Mouse (Mus musculus) hindbrain, postnatal 0 days (tissue): ENCODE measurements around the gene Fam209. TPM values are rescaled to one million over a fixed set of nuclear protein-coding genes. Genes with fewer than 3 reads are reported as not detected.

Experiments
- ATAC-seq: fragments of 200-750 bp; cut with Nextera tagmentation; 2 replicates; pipeline ENCODE4 v1.8.0; 2017; ENCODE audit warnings: mild to moderate bottlenecking, moderate TSS enrichment, moderate library complexity
- DNase-seq: peaks from one replicate; pipeline ENCODE4 v3.0.0-alpha.2; 2015; ENCODE audit warnings: low spot score
- H3K27ac ChIP-seq: fragments of 300-500 bp; sonication (generic); 2 replicates; pipeline ENCODE4 v1.5.1; 2014; ENCODE audit warnings: mild to moderate bottlenecking
- H3K27me3 ChIP-seq: fragments of 300-500 bp; sonication (generic); 2 replicates; pipeline ENCODE4 v1.6.1; 2014; ENCODE audit warnings: low read length, mixed read lengths; ENCODE audit not compliant: insufficient read depth
- H3K36me3 ChIP-seq: fragments of 300-500 bp; sonication (generic); 2 replicates; pipeline ENCODE4 v1.6.1; 2014; ENCODE audit warnings: low read length, mixed read lengths; ENCODE audit not compliant: insufficient read depth
- H3K4me1 ChIP-seq: fragments of 300-500 bp; sonication (generic); 2 replicates; pipeline ENCODE4 v1.6.1; 2014; ENCODE audit warnings: antibody characterized with exemption, low read length, mixed read lengths; ENCODE audit not compliant: insufficient read depth
- H3K4me2 ChIP-seq: fragments of 300-500 bp; sonication (generic); 2 replicates; pipeline ENCODE4 v1.6.1; 2014; ENCODE audit warnings: low read depth, mild to moderate bottlenecking, low read length, moderate library complexity, mixed read lengths
- H3K4me3 ChIP-seq: fragments of 300-500 bp; sonication (generic); 2 replicates; pipeline ENCODE4 v1.5.1; 2014; ENCODE audit warnings: low read length
- H3K9ac ChIP-seq: fragments of 300-500 bp; sonication (generic); replicated peaks from 2 replicates; pipeline ENCODE4 v1.6.1; 2014; ENCODE audit warnings: mild to moderate bottlenecking, low read length, moderate library complexity, mixed read lengths
- H3K9me3 ChIP-seq: fragments of 300-500 bp; sonication (generic); 2 replicates; pipeline ENCODE4 v1.6.1; 2016; ENCODE audit warnings: low read length, mixed read lengths
- CTCF ChIP-seq: IDR thresholded peaks from 2 replicates; pipeline ENCODE4 v1.5.1; 2016; ENCODE audit warnings: antibody characterized with exemption, control low read depth, low read depth
- WGBS: fragments of 180-500 bp; shearing (Covaris S2); extraction: QIAGEN DNeasy Blood & Tissue Kit; methylation state at CpG from one replicate; pipeline ENCODE4 v1.1.7; 2014; 5-methylcytosine and 5-hydroxymethylcytosine counted together
- polyA plus RNA-seq: library from polyadenylated mRNA; unstranded; fragments of >200 nt; fragmentation: Nextera tagmentation; extraction: Ambion mirVana; gene quantifications from 2 replicates; pipeline ENCODE4 v1.2.1, GENCODE M21; 2015
- total RNA-seq: library from RNA; depleted of rRNA; stranded (reverse); fragments of >200 nt; gene quantifications from 2 replicates; pipeline ENCODE4 v1.2.3, GENCODE M21; 2014; rRNA removed

Gene Fam209
- total and polyA plus RNA-seq, 2 experiments from 2014 or later, result 0.58 TPM; not detected in 1

DNA sequence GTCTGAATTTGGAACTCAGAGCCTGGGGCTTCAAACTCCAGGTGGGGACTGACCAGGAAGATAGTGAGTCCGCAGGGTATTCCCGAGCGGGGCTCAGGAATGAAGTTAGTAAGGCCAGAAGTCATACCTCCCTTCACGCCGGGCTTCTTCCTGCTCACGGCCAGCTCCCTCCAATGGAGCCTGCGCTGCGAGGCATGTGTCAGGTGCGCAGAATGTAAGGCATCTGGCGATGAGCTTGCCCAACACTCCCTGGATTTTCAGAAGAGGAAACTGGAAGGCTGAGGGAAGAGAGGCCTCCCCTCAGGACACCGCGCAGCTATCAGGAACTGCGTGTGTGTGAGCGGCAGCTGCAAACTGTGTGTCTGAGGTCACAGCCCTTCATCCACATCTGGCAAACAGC lies 29.8 kb downstream of the Fam209 start:
- no peak overlapping the region for H3K27ac ChIP-seq
- no peak for TF ChIP-seq CTCF
- no peaks in the 10 kb centered on the region for H3K36me3 ChIP-seq
- no peak overlapping the region for H3K9ac ChIP-seq
- H3K9me3 ChIP-seq, result no peaks in the 10 kb centered on the region
- WGBS, result 79% methylated on average over 14 of the region's 14 CpGs
- H3K4me3 ChIP-seq, result no peak overlapping the region
- no peak overlapping the region for H3K4me2 ChIP-seq
- no peaks in the 10 kb centered on the region for H3K4me1 ChIP-seq
- H3K27me3 ChIP-seq, result no peaks in the 10 kb centered on the region
- no peak for DNase-seq
- no peak for ATAC-seq

DNA sequence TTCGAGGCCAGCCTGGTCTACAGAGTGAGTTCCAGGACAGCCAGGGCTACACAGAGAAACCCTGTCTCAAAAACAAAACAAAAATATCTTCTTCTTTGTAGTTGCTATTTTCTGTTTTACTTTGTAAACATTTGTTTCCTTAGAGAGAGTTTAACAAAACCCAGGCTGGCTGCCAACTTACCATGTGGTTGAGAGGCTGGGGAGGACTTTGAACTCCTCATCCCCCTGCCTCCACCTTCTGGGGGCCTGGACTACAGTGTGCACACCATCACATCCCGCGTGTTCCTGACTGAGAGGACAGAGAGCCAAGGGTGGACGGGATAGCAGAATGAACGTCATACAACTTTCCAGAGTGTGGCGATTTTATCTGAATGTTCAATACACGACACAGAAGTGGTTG lies 33.8 kb downstream of the Fam209 start:
- H3K4me1 ChIP-seq, result no peaks in the 10 kb centered on the region
- no peak overlapping the region for H3K4me3 ChIP-seq
- H3K27ac ChIP-seq, result no peak overlapping the region
- ATAC-seq (no peak), DNase-seq (no peak)
- TF ChIP-seq CTCF, result no peak
- no peaks in the 10 kb centered on the region for H3K36me3 ChIP-seq
- H3K27me3 ChIP-seq, result no peaks in the 10 kb centered on the region
- WGBS, result 83% methylated on average over 7 of the region's 7 CpGs
- H3K9me3 ChIP-seq, result no peaks in the 10 kb centered on the region
- no peak overlapping the region for H3K9ac ChIP-seq
- H3K4me2 ChIP-seq, result no peak overlapping the region

DNA sequence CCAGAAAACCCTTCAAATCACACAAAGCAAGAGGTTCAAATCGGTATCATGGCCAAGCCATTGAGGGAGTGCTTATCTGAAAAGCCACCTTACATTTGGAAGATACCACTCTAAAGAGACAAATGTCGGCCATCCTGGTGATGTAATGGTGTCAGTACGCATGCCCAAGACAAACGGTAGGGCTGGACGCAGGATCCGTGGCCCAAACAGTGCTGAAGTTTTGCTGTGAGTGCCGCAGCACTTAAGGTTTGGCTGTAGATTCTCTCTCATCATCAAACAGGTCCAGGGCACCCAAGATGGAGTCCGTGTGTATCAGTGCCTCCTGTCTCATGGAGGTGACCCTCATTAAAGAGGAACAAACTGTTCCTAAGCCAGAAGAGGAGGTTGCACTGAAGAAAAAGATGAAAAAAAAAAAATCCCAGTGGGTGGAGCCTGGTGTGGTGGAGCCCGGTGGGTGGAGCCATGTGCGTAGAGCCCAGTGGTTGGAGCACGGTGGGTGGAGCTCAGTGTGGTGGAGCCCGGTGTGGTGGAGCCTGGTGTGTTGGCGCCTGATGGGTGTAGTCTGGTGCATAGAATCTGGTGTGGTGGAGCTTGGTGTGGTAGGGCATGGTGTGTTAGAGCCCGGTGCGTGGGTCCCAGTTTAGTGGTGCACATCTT lies 37.9 kb downstream of the Fam209 start:
- DNase-seq (no peak), ATAC-seq (no peak)
- H3K27me3 ChIP-seq, result no peaks in the 10 kb centered on the region
- no peak overlapping the region for H3K27ac ChIP-seq
- no peak overlapping the region for H3K9ac ChIP-seq
- no peak for TF ChIP-seq CTCF
- WGBS, result 90% methylated on average over 15 of the region's 15 CpGs
- no peaks in the 10 kb centered on the region for H3K36me3 ChIP-seq
- no peak overlapping the region for H3K4me2 ChIP-seq
- H3K4me1 ChIP-seq, result no peaks in the 10 kb centered on the region
- H3K4me3 ChIP-seq, result no peak overlapping the region
- no peaks in the 10 kb centered on the region for H3K9me3 ChIP-seq

DNA sequence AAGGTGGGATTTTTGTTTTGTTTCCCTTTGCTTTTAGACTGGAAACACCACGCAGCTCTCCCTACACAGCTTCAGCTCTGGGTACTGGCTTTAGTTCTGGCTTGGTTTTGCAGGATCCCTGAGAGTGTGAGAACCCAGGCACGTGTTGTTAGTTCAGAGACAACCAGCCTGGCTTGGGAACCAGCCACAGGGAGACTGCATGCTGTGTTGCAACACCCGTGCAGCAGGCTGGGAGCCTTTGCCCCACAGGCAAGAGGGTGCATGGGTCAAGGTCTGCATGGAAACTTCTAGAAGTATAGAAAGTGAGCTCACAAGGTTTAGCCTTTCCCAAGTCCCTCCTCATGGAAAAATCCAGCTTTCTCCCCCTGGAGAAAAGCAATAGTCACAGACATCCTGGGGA lies 38.6 kb downstream of the Fam209 start:
- Histone ChIP-seq H3K9ac (no peak overlapping the region), H3K4me1 (no peaks in the 10 kb centered on the region), H3K27me3 (no peaks in the 10 kb centered on the region), H3K27ac (no peak overlapping the region), H3K4me2 (no peak overlapping the region), H3K36me3 (no peaks in the 10 kb centered on the region), H3K9me3 (no peaks in the 10 kb centered on the region), H3K4me3 (no peak overlapping the region)
- no peak for TF ChIP-seq CTCF
- DNase-seq, result no peak
- ATAC-seq, result no peak
- 57% methylated on average over 3 of the region's 3 CpGs for WGBS

- Histone ChIP-seq H3K4me1 (no peaks in the 10 kb centered on the region), H3K36me3 (no peaks in the 10 kb centered on the region), H3K4me2 (no peak overlapping the region), H3K9ac (no peak overlapping the region), H3K27me3 (no peaks in the 10 kb centered on the region), H3K4me3 (no peak overlapping the region), H3K9me3 (no peaks in the 10 kb centered on the region), H3K27ac (no peak overlapping the region)
- ATAC-seq, result no peak
- no peak for TF ChIP-seq CTCF
- no peak for DNase-seq
- WGBS, result 22% methylated on average over 11 of the region's 11 CpGs
Measured at GRCm38 (mm10) chr2:172516407-172516992, 44.2 kb downstream of the Fam209 start.

- Histone ChIP-seq H3K4me2 (no peak overlapping the region), H3K9ac (no peak overlapping the region), H3K4me1 (no peaks in the 10 kb centered on the region), H3K4me3 (no peak overlapping the region), H3K36me3 (no peaks in the 10 kb centered on the region), H3K27ac (no peak overlapping the region), H3K27me3 (no peaks in the 10 kb centered on the region), H3K9me3 (no peaks in the 10 kb centered on the region)
- ATAC-seq, result no peak
- no peak for DNase-seq
- WGBS, result 85% methylated on average over 9 of the region's 9 CpGs
- TF ChIP-seq CTCF, result no peak
Measured at GRCm38 (mm10) chr2:172520616-172521371, 48.5 kb downstream of the Fam209 start.

GRCm38 (mm10) chr2:172522528-172522927 lies 50.2 kb downstream of the Fam209 start:
- Histone ChIP-seq H3K27ac (no peak overlapping the region), H3K36me3 (no peaks in the 10 kb centered on the region), H3K4me1 (no peaks in the 10 kb centered on the region), H3K4me2 (no peak overlapping the region), H3K9ac (no peak overlapping the region), H3K4me3 (no peak overlapping the region), H3K27me3 (no peaks in the 10 kb centered on the region), H3K9me3 (no peaks in the 10 kb centered on the region)
- WGBS, result 84% methylated on average over 12 of the region's 12 CpGs
- no peak for ATAC-seq
- TF ChIP-seq CTCF, result no peak
- DNase-seq, result no peak

Other genes with a start within 250 kb of the Fam209 start
- 0.31 TPM in 1 of 2 replicates, not detected in the other for gene Mc3r, start 224.0 kb upstream of the Fam209 start, total RNA-seq
- gene Mc3r, start 224.0 kb upstream of the Fam209 start, polyA plus RNA-seq, result 0.30 and 0.38 TPM in 2 replicates
- gene Fam210b, start 127.0 kb upstream of the Fam209 start, total RNA-seq, result 10.9 and 11.8 TPM in 2 replicates
- 23.0 and 23.1 TPM in 2 replicates for gene Fam210b, start 127.0 kb upstream of the Fam209 start, polyA plus RNA-seq
- gene Aurka, start 102.0 kb upstream of the Fam209 start, total RNA-seq, result 10.4 and 13.7 TPM in 2 replicates
- gene Aurka, start 102.0 kb upstream of the Fam209 start, polyA plus RNA-seq, result 10.9 and 12.9 TPM in 2 replicates
- 40.1 and 47.1 TPM in 2 replicates for gene Cstf1, start 101.8 kb upstream of the Fam209 start, total RNA-seq
- gene Cstf1, start 101.8 kb upstream of the Fam209 start, polyA plus RNA-seq, result 25.6 and 27.6 TPM in 2 replicates
- gene Cass4, start 78.7 kb upstream of the Fam209 start, total RNA-seq, result 0.21 and 0.29 TPM in 2 replicates
- gene Cass4, start 78.7 kb upstream of the Fam209 start, polyA plus RNA-seq, result 0.16 and 0.25 TPM in 2 replicates
- gene Rtf2, start 32.0 kb upstream of the Fam209 start, total RNA-seq, result 65.4 and 65.6 TPM in 2 replicates
- 83.6 and 87.9 TPM in 2 replicates for gene Rtf2, start 32.0 kb upstream of the Fam209 start, polyA plus RNA-seq
- gene Gcnt7, start 13.9 kb upstream of the Fam209 start, total RNA-seq, result not detected in 2 replicates
- 0.92 and 1.0 TPM in 2 replicates for gene Gcnt7, start 13.9 kb upstream of the Fam209 start, polyA plus RNA-seq
- 0.14 and 0.47 TPM in 2 replicates for gene Tfap2c, start 77.1 kb downstream of the Fam209 start, total RNA-seq
- 0.31 and 0.43 TPM in 2 replicates for gene Tfap2c, start 77.1 kb downstream of the Fam209 start, polyA plus RNA-seq